Mouse (Mus musculus) kidney, embryonic 15.5 days (tissue): Measurements from ENCODE around the gene Bsnd. TPM values are rescaled to one million over a fixed set of nuclear protein-coding genes. Genes with fewer than 3 reads are reported as not detected.

Experiments
- ATAC-seq: fragments of 200-750 bp; cut with Nextera tagmentation; replicated peaks from 2 replicates; pipeline ENCODE4 v1.8.0; 2017; ENCODE audit warnings: moderate TSS enrichment; ENCODE audit not compliant: low FRiP score
- H3K27ac ChIP-seq: fragments of 300-500 bp; sonication (generic); 2 replicates; pipeline ENCODE4 v1.5.1; 2015; ENCODE audit warnings: mild to moderate bottlenecking, inconsistent platforms
- H3K27me3 ChIP-seq: fragments of 300-500 bp; sonication (generic); 2 replicates; pipeline ENCODE4 v1.6.1; 2015; ENCODE audit warnings: inconsistent platforms
- H3K36me3 ChIP-seq: fragments of 300-500 bp; sonication (generic); 2 replicates; pipeline ENCODE4 v1.6.1; 2015; ENCODE audit warnings: inconsistent platforms
- H3K4me1 ChIP-seq: fragments of 300-500 bp; sonication (generic); 2 replicates; pipeline ENCODE4 v1.6.1; 2015; ENCODE audit warnings: inconsistent platforms
- H3K4me2 ChIP-seq: fragments of 300-500 bp; sonication (generic); 2 replicates; pipeline ENCODE4 v1.6.1; 2015; ENCODE audit warnings: moderate library complexity, mild to moderate bottlenecking, inconsistent platforms
- H3K4me3 ChIP-seq: fragments of 300-500 bp; sonication (generic); replicated peaks from 2 replicates; pipeline ENCODE4 v1.5.1; 2015; ENCODE audit warnings: mild to moderate bottlenecking, inconsistent platforms
- H3K9ac ChIP-seq: fragments of 300-500 bp; sonication (generic); 2 replicates; pipeline ENCODE4 v1.6.1; 2015; ENCODE audit warnings: mild to moderate bottlenecking, inconsistent platforms
- H3K9me3 ChIP-seq: fragments of 300-500 bp; sonication (generic); replicated peaks from 2 replicates; pipeline ENCODE4 v1.6.1; 2016; ENCODE audit warnings: inconsistent platforms
- whole genome bisulfite sequencing: fragments of 180-500 bp; shearing (Covaris S2); methylation state at CpG from one replicate; pipeline ENCODE4 v1.1.7; 2015; ENCODE audit warnings: mixed read lengths; 5-methylcytosine and 5-hydroxymethylcytosine counted together
- polyA plus RNA-seq: library from polyadenylated mRNA; unstranded; fragments of >200 nt; fragmentation: Nextera tagmentation; extraction: Ambion mirVana; gene quantifications from 2 replicates; pipeline ENCODE4 v1.2.1, GENCODE M21; 2015

Bsnd gene
- polyA plus RNA-seq: 7.9 and 8.9 TPM in 2 replicates

GRCm38 (mm10) chr4:106492116-106492515 is at the start of gene Bsnd:
Gene Bsnd (minus strand): TSS chr4:106492283.
- WGBS: 31% methylated on average over 3 of the region's 3 CpGs
- Histone ChIP-seq H3K27ac (0 out of 2 replicates have a peak within 1 kb of the TSS, but pooled peaks have one; percentile 48), H3K9me3 (no peaks in the 10 kb centered on the region), H3K4me3 (peak within 1 kb of the TSS; percentile 8; the same call in 1 of the 2 replicates), H3K27me3 (no peaks in the 10 kb centered on the region), H3K9ac (no peak within 1 kb of the TSS), H3K4me2 (no peak within 1 kb of the TSS), H3K4me1 (peaks cover 19% of the 10 kb centered on the region), H3K36me3 (no peaks in the 10 kb centered on the region)
- ATAC-seq: peak; percentile 88

GRCm38 (mm10) chr4:106541491-106541890 is 49.4 kb upstream of the Bsnd start:
- no peak overlapping the region for H3K4me2 ChIP-seq
- no peak overlapping the region for H3K9ac ChIP-seq
- peaks cover 10% of the 10 kb centered on the region for H3K4me1 ChIP-seq
- no peak overlapping the region for H3K4me3 ChIP-seq
- H3K27ac ChIP-seq: no peak overlapping the region
- WGBS: 31% methylated on average over 3 of the region's 3 CpGs
- no peaks in the 10 kb centered on the region for H3K27me3 ChIP-seq
- H3K36me3 ChIP-seq: no peaks in the 10 kb centered on the region
- no peaks in the 10 kb centered on the region for H3K9me3 ChIP-seq
- ATAC-seq: no peak

- H3K36me3 ChIP-seq: no peaks in the 10 kb centered on the region
- peaks cover 4% of the 10 kb centered on the region; the same call in 1 of the 2 replicates for H3K4me1 ChIP-seq
- H3K9me3 ChIP-seq: no peaks in the 10 kb centered on the region
- no peak overlapping the region for H3K4me3 ChIP-seq
- H3K27ac ChIP-seq: no peak overlapping the region
- H3K4me2 ChIP-seq: no peak overlapping the region
- no peak for ATAC-seq
- WGBS: 89% methylated on average over 5 of the region's 5 CpGs
- H3K9ac ChIP-seq: no peak overlapping the region
- no peaks in the 10 kb centered on the region for H3K27me3 ChIP-seq
Measured at GRCm38 (mm10) chr4:106539756-106540155, 47.7 kb upstream of the Bsnd start.

GRCm38 (mm10) chr4:106534256-106534655 is 42.2 kb upstream of the Bsnd start:
- no peaks in the 10 kb centered on the region for H3K36me3 ChIP-seq
- H3K9ac ChIP-seq: no peak overlapping the region
- no peak for ATAC-seq
- H3K4me1 ChIP-seq: peaks cover 7% of the 10 kb centered on the region
- H3K27ac ChIP-seq: no peak overlapping the region
- H3K9me3 ChIP-seq: no peaks in the 10 kb centered on the region
- H3K4me3 ChIP-seq: no peak overlapping the region
- no peaks in the 10 kb centered on the region for H3K27me3 ChIP-seq
- no peak overlapping the region for H3K4me2 ChIP-seq
- WGBS: 64% methylated on average over 7 of the region's 7 CpGs

- no peak overlapping the region for H3K4me3 ChIP-seq
- H3K4me1 ChIP-seq: peaks cover 7% of the 10 kb centered on the region
- no peaks in the 10 kb centered on the region for H3K36me3 ChIP-seq
- ATAC-seq: no peak
- H3K9me3 ChIP-seq: no peaks in the 10 kb centered on the region
- 47% methylated on average over 7 of the region's 7 CpGs for WGBS
- H3K27ac ChIP-seq: no peak overlapping the region
- no peaks in the 10 kb centered on the region for H3K27me3 ChIP-seq
- H3K4me2 ChIP-seq: no peak overlapping the region
- H3K9ac ChIP-seq: no peak overlapping the region
Measured at GRCm38 (mm10) chr4:106533421-106534080, 41.5 kb upstream of the Bsnd start.

GRCm38 (mm10) chr4:106530113-106530482 is 38.0 kb upstream of the Bsnd start:
- ATAC-seq: peak; percentile 14; the same call in 1 of the 2 replicates
- Histone ChIP-seq H3K4me2 (no peak overlapping the region), H3K27me3 (no peaks in the 10 kb centered on the region), H3K36me3 (no peaks in the 10 kb centered on the region), H3K4me3 (no peak overlapping the region), H3K4me1 (peaks cover 7% of the 10 kb centered on the region), H3K27ac (no peak overlapping the region), H3K9ac (no peak overlapping the region), H3K9me3 (no peaks in the 10 kb centered on the region)
- 71% methylated on average over 9 of the region's 9 CpGs for WGBS

- Histone ChIP-seq H3K9ac (no peak overlapping the region), H3K4me1 (peaks cover 7% of the 10 kb centered on the region), H3K9me3 (no peaks in the 10 kb centered on the region), H3K27me3 (no peaks in the 10 kb centered on the region), H3K36me3 (no peaks in the 10 kb centered on the region), H3K4me2 (peak overlapping the region; percentile 50), H3K27ac (no peak overlapping the region), H3K4me3 (no peak overlapping the region)
- ATAC-seq: peak; percentile 91
- 15% methylated on average over 17 of the region's 17 CpGs for WGBS
Measured at GRCm38 (mm10) chr4:106529375-106530112, 37.5 kb upstream of the Bsnd start.

GRCm38 (mm10) chr4:106527856-106528547 is 35.9 kb upstream of the Bsnd start:
- Histone ChIP-seq H3K4me2 (no peak overlapping the region), H3K9ac (no peak overlapping the region), H3K4me1 (peaks cover 5% of the 10 kb centered on the region), H3K27me3 (no peaks in the 10 kb centered on the region), H3K9me3 (no peaks in the 10 kb centered on the region), H3K27ac (no peak overlapping the region), H3K36me3 (no peaks in the 10 kb centered on the region), H3K4me3 (no peak overlapping the region)
- 72% methylated on average over 7 of the region's 7 CpGs for WGBS
- ATAC-seq: no peak

- Histone ChIP-seq H3K4me2 (no peak overlapping the region), H3K36me3 (no peaks in the 10 kb centered on the region), H3K9ac (no peak overlapping the region), H3K27me3 (no peaks in the 10 kb centered on the region), H3K4me3 (no peak overlapping the region), H3K9me3 (no peaks in the 10 kb centered on the region), H3K27ac (no peak overlapping the region), H3K4me1 (peaks cover 5% of the 10 kb centered on the region)
- no peak for ATAC-seq
- 89% methylated on average over 2 of the region's 2 CpGs for WGBS
Measured at GRCm38 (mm10) chr4:106525001-106525400, 32.9 kb upstream of the Bsnd start.

GRCm38 (mm10) chr4:106524131-106524530 is 32.0 kb upstream of the Bsnd start:
- Histone ChIP-seq H3K36me3 (no peaks in the 10 kb centered on the region), H3K4me2 (no peak overlapping the region), H3K27me3 (no peaks in the 10 kb centered on the region), H3K4me3 (no peak overlapping the region), H3K4me1 (no peaks in the 10 kb centered on the region), H3K9ac (no peak overlapping the region), H3K27ac (no peak overlapping the region), H3K9me3 (no peaks in the 10 kb centered on the region)
- WGBS: 67% methylated on average over 2 of the region's 2 CpGs
- no peak for ATAC-seq

- ATAC-seq: no peak
- Histone ChIP-seq H3K27ac (no peak overlapping the region), H3K4me3 (no peak overlapping the region), H3K4me1 (no peaks in the 10 kb centered on the region), H3K27me3 (no peaks in the 10 kb centered on the region), H3K9me3 (no peaks in the 10 kb centered on the region), H3K36me3 (no peaks in the 10 kb centered on the region), H3K9ac (no peak overlapping the region), H3K4me2 (no peak overlapping the region)
- 71% methylated on average over 3 of the region's 3 CpGs for WGBS
Measured at GRCm38 (mm10) chr4:106522547-106522946, 30.5 kb upstream of the Bsnd start.

- H3K4me3 ChIP-seq: no peak overlapping the region
- H3K27ac ChIP-seq: no peak overlapping the region
- no peaks in the 10 kb centered on the region for H3K36me3 ChIP-seq
- no peaks in the 10 kb centered on the region for H3K27me3 ChIP-seq
- no peak overlapping the region for H3K9ac ChIP-seq
- no peak for ATAC-seq
- H3K4me1 ChIP-seq: no peaks in the 10 kb centered on the region
- no peaks in the 10 kb centered on the region for H3K9me3 ChIP-seq
- 55% methylated on average over 6 of the region's 6 CpGs for WGBS
- H3K4me2 ChIP-seq: no peak overlapping the region
Measured at GRCm38 (mm10) chr4:106514606-106515005, 22.5 kb upstream of the Bsnd start.
